Mouse (Mus musculus) forebrain, embryonic 15.5 days (tissue): ENCODE results near the gene Psmd12. TPM values are rescaled to one million over a fixed set of nuclear protein-coding genes. Genes with fewer than 3 reads are reported as not detected.

Experiments used
- ATAC-seq: fragments of 200-750 bp; cut with Nextera tagmentation; replicated peaks from 2 replicates; pipeline ENCODE4 v1.8.0; 2017; ENCODE audit warnings: mild to moderate bottlenecking, moderate TSS enrichment, moderate library complexity
- H3K27ac ChIP-seq: fragments of 300-500 bp; sonication (generic); replicated peaks from 2 replicates; pipeline ENCODE4 v1.5.1; 2015; ENCODE audit warnings: mild to moderate bottlenecking, inconsistent platforms
- H3K27me3 ChIP-seq: fragments of 300-500 bp; sonication (generic); 2 replicates; pipeline ENCODE4 v1.6.1; 2015; ENCODE audit warnings: inconsistent platforms
- H3K36me3 ChIP-seq: fragments of 300-500 bp; sonication (generic); 2 replicates; pipeline ENCODE4 v1.6.1; 2015; ENCODE audit warnings: mild to moderate bottlenecking, inconsistent platforms
- H3K4me1 ChIP-seq: fragments of 300-500 bp; sonication (generic); 2 replicates; pipeline ENCODE4 v1.6.1; 2015; ENCODE audit warnings: inconsistent platforms
- H3K4me2 ChIP-seq: fragments of 300-500 bp; sonication (generic); replicated peaks from 2 replicates; pipeline ENCODE4 v1.6.1; 2015; ENCODE audit warnings: mild to moderate bottlenecking, inconsistent platforms
- H3K4me3 ChIP-seq: fragments of 300-500 bp; sonication (generic); 2 replicates; pipeline ENCODE4 v1.5.1; 2015; ENCODE audit warnings: mild to moderate bottlenecking, inconsistent platforms
- H3K9ac ChIP-seq: fragments of 300-500 bp; sonication (generic); replicated peaks from 2 replicates; pipeline ENCODE4 v1.6.1; 2015; ENCODE audit warnings: mild to moderate bottlenecking, inconsistent platforms
- H3K9me3 ChIP-seq: fragments of 300-500 bp; sonication (generic); 2 replicates; pipeline ENCODE4 v1.6.1; 2016; ENCODE audit warnings: inconsistent platforms
- WGBS: fragments of 180-500 bp; shearing (Covaris S2); methylation state at CpG from one replicate; pipeline ENCODE4 v1.1.7; 2015; ENCODE audit warnings: mixed read lengths; 5-methylcytosine and 5-hydroxymethylcytosine counted together
- polyA plus RNA-seq: library from polyadenylated mRNA; unstranded; fragments of >200 nt; fragmentation: Nextera tagmentation; extraction: Ambion mirVana; gene quantifications from 2 replicates; pipeline ENCODE4 v1.2.1, GENCODE M21; 2015

Psmd12 gene
- polyA plus RNA-seq, 1 experiment from 2014 or later = 149 TPM

DNA sequence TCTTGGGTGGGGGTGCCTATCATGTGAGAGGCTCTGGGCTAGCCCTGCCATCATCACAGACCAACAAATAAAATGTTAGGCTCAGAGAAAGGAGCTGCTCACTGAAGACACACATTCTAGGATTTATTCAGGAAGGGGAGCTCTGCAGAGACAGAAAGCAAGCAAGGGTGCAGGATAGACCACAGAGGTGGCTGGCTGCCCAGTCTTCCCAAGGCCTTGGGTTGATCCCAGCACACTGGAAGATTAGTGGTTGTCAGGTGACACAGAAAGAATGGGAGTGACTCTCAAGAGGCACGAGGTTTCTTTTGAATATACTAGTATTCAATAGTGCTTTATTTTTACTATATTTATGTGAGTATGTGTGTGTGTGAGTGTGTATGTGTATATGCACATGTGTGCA, 41.9 kb downstream of the Psmd12 start:
- no peaks in the 10 kb centered on the region for H3K36me3 ChIP-seq
- WGBS = 50% methylated on average over 1 of the region's 1 CpGs
- no peaks in the 10 kb centered on the region for H3K9me3 ChIP-seq
- H3K4me3 ChIP-seq = no peak overlapping the region
- no peaks in the 10 kb centered on the region for H3K4me1 ChIP-seq
- no peak overlapping the region for H3K4me2 ChIP-seq
- H3K27me3 ChIP-seq = no peaks in the 10 kb centered on the region
- no peak for ATAC-seq
- no peak overlapping the region for H3K27ac ChIP-seq
- H3K9ac ChIP-seq = no peak overlapping the region

DNA sequence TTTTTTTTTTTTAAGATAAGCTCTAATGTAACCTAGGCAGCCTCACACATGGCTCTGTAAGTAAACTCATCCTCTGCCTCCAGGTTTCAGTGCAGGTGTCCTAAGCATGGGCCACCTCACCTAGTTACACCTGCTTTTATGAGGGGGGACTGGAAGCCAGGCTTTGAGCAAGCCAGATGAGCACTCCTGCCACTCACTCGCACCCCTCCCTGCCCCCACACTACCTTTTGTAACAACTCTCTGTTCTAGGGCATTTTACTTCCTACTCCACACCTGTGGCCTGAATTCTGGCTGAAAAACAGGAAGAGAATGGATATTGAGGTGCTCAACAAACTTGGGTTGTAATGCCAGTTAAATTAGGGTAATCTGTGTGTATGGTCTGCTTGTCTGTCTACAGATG, 45.7 kb downstream of the Psmd12 start:
- no peaks in the 10 kb centered on the region for H3K36me3 ChIP-seq
- H3K27ac ChIP-seq = no peak overlapping the region
- ATAC-seq = no peak
- no peak overlapping the region for H3K4me3 ChIP-seq
- 86% methylated on average over 1 of the region's 1 CpGs for WGBS
- no peaks in the 10 kb centered on the region for H3K9me3 ChIP-seq
- no peak overlapping the region for H3K9ac ChIP-seq
- H3K4me1 ChIP-seq = no peaks in the 10 kb centered on the region
- no peak overlapping the region for H3K4me2 ChIP-seq
- H3K27me3 ChIP-seq = no peaks in the 10 kb centered on the region

DNA sequence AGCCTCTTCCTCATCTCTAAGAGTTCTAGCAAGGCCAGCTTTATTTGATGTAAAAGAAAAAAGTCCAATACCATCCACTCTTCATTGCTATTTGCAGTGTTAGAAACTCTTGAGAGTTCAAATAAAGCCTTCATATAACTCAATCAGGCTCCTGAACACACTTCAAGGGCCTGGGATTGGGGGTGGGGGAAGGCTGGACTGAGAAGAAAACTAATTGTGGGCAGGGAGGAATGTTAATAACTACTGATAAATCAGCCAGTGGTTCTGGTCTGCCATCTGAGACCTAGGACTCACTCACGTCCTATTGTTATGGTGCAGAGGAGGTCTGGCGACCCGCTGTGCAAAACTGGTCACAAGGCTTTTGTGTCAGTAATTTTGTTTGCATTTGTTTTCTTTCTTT, 48.3 kb downstream of the Psmd12 start:
- Histone ChIP-seq H3K27me3 (no peaks in the 10 kb centered on the region), H3K4me2 (no peak overlapping the region), H3K9me3 (no peaks in the 10 kb centered on the region), H3K4me1 (no peaks in the 10 kb centered on the region), H3K36me3 (no peaks in the 10 kb centered on the region), H3K9ac (no peak overlapping the region), H3K27ac (no peak overlapping the region), H3K4me3 (no peak overlapping the region)
- WGBS = 35% methylated on average over 3 of the region's 3 CpGs
- no peak for ATAC-seq

DNA sequence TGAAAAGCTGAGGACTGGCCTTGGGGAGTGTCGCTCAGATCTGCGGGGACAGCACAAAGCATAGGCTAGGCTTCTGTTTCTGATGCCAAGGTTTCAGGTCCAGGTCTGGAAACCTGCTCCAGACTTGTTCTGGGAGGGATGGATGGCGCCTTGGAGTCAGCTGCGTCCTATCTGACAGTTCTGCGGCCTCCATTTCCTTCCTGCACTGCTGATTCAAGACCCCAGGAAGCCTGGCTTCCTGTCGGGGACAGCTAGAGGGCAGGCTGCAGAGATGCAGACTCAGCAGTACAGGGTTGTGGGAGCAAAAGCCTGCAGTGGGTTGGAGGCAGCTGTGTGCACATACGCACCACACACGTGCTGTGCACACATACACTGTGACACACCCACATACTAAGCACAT, 50.0 kb downstream of the Psmd12 start:
- Histone ChIP-seq H3K9ac (no peak overlapping the region), H3K36me3 (no peaks in the 10 kb centered on the region), H3K27ac (no peak overlapping the region), H3K9me3 (no peaks in the 10 kb centered on the region), H3K27me3 (no peaks in the 10 kb centered on the region), H3K4me1 (no peaks in the 10 kb centered on the region), H3K4me3 (no peak overlapping the region), H3K4me2 (no peak overlapping the region)
- ATAC-seq = no peak
- WGBS = 62% methylated on average over 8 of the region's 8 CpGs

DNA sequence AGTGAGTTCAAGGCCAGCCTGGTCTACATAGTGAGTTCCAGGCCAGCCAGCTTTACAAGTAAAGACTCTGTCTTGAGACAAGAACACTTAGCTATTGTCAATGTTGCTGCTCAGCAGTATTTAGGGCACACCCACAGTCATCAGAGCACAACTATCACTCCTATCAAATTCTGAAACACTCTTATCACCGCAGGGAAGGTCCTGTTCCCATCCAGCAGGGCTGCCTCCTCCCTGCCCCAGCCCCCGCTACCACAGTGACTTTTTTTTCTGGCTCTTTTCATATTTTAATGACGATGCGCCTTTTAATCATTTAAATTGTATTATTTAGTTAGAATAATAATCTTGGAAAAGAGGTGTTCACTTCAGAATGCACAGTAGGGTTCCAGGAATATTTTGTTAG, 52.2 kb downstream of the Psmd12 start:
- H3K9me3 ChIP-seq = no peaks in the 10 kb centered on the region
- no peaks in the 10 kb centered on the region for H3K27me3 ChIP-seq
- H3K9ac ChIP-seq = no peak overlapping the region
- H3K4me2 ChIP-seq = no peak overlapping the region
- H3K36me3 ChIP-seq = no peaks in the 10 kb centered on the region
- H3K4me1 ChIP-seq = no peaks in the 10 kb centered on the region
- H3K4me3 ChIP-seq = no peak overlapping the region
- ATAC-seq = no peak
- H3K27ac ChIP-seq = no peak overlapping the region
- WGBS = 69% methylated on average over 4 of the region's 4 CpGs

DNA sequence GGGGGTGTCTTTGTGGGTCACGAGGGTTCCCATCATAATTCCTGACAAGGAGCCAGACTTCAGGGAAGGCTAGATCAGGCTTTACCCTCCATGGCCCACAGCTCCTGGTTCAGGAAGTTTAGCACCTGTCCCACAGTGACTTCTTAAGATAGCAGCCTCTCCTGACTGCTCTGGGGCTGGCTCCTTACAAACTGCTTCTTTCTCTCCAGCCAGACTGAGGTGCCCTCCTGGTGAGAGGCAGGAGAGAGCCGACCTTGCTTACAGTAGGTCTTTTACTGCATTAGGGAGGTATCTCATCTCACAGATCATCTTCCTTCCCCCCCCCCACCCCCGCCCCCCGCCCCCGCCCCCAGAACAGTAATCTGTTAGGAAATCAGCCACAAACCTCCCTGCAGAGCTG, 53.0 kb downstream of the Psmd12 start:
- Histone ChIP-seq H3K4me2 (no peak overlapping the region), H3K36me3 (no peaks in the 10 kb centered on the region), H3K4me3 (no peak overlapping the region), H3K27ac (no peak overlapping the region), H3K9me3 (no peaks in the 10 kb centered on the region), H3K9ac (no peak overlapping the region), H3K27me3 (no peaks in the 10 kb centered on the region), H3K4me1 (no peaks in the 10 kb centered on the region)
- ATAC-seq = no peak
- WGBS = 33% methylated on average over 5 of the region's 5 CpGs

DNA sequence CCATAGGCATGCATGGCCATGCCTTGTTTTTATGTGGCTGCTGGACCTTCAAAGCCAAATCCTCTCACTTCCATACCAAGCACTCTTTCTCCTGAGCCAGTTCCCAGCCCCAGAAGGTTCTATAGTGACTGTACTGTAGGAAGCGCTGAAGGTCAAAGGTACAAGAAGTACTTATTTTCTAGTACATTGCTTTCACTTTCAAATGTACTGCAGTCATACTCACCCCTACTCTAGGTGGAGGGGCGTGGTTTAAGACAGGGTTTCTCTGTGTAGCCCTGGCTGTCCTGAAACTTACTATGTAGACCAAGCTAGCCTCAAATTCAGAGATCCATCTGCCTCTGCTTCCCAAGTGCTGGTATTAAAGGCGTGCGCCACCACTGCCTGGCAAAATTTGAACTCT, 59.7 kb downstream of the Psmd12 start:
- Histone ChIP-seq H3K4me3 (no peak overlapping the region), H3K4me1 (no peaks in the 10 kb centered on the region), H3K27me3 (no peaks in the 10 kb centered on the region), H3K27ac (no peak overlapping the region), H3K9me3 (no peaks in the 10 kb centered on the region), H3K4me2 (no peak overlapping the region), H3K36me3 (no peaks in the 10 kb centered on the region), H3K9ac (no peak overlapping the region)
- no peak for ATAC-seq
- 91% methylated on average over 4 of the region's 4 CpGs for WGBS

DNA sequence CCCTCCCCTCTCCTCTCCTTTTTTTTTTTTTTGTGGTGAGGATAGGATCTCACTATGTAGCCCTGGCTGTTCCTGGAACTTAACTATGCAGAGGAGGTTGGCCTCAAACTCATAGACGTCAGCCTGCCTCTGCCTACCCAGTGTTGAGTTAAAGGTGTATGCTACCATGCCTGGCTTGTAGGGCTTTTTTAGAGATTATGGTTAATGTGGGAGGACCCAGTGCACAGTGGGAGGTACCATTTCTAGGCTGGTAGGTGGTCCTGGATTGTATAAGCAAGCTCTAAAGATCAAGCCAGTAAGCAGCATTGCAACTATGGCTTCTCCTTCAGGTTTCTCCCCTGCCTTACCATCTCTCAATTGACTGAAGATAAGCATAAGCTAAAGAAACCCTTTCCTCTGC, 61.1 kb downstream of the Psmd12 start:
- no peak overlapping the region for H3K4me2 ChIP-seq
- H3K4me3 ChIP-seq = no peak overlapping the region
- H3K27ac ChIP-seq = no peak overlapping the region
- no peaks in the 10 kb centered on the region for H3K9me3 ChIP-seq
- H3K36me3 ChIP-seq = no peaks in the 10 kb centered on the region
- no peaks in the 10 kb centered on the region for H3K4me1 ChIP-seq
- 54% methylated on average over 1 of the region's 1 CpGs for WGBS
- no peak overlapping the region for H3K9ac ChIP-seq
- no peak for ATAC-seq
- no peaks in the 10 kb centered on the region for H3K27me3 ChIP-seq

DNA sequence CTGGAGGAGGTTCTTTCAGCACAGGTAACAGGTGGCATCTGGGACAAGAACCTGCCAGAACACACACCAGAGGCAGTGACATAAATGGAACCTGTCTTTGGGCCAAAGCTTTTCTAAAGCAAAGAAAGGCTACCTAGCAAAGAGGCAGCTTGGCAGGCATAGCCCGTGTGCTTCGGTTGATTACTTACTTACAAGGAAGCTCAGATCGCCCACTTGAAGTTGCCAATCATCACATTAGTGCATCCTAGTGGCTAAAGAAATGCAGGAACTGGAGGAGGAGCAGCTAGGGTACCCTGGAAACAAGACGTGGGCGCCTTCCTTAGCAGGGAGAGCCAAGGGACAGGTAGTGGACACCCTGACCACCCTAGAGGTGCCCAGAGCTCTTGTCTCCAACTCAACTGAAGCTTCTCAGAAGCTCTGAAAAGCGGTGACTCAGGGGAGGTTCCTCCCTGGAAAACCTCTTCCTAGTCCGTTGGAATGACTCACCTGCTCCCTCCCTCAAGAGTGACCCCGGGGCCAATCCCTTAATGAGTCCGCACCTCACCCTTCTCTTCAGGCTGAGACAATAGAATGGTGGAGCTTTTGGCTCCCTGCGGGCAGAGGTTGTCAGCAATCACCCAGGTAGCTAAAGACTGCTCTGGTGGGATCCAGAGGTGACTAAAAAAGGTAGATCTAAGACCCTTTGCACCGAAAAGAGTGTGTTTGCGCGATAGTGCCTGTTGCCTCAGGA, 66.6 kb downstream of the Psmd12 start:
- Histone ChIP-seq H3K36me3 (peaks cover 13% of the 10 kb centered on the region), H3K4me2 (peak overlapping the region; percentile 100), H3K4me1 (peaks cover 21% of the 10 kb centered on the region), H3K9me3 (no peaks in the 10 kb centered on the region), H3K9ac (no peak overlapping the region), H3K27me3 (no peaks in the 10 kb centered on the region), H3K27ac (no peak overlapping the region), H3K4me3 (peak overlapping the region; percentile 63; the same call in 1 of the 2 replicates)
- ATAC-seq = no peak
- 11% methylated on average over 13 of the region's 13 CpGs for WGBS

DNA sequence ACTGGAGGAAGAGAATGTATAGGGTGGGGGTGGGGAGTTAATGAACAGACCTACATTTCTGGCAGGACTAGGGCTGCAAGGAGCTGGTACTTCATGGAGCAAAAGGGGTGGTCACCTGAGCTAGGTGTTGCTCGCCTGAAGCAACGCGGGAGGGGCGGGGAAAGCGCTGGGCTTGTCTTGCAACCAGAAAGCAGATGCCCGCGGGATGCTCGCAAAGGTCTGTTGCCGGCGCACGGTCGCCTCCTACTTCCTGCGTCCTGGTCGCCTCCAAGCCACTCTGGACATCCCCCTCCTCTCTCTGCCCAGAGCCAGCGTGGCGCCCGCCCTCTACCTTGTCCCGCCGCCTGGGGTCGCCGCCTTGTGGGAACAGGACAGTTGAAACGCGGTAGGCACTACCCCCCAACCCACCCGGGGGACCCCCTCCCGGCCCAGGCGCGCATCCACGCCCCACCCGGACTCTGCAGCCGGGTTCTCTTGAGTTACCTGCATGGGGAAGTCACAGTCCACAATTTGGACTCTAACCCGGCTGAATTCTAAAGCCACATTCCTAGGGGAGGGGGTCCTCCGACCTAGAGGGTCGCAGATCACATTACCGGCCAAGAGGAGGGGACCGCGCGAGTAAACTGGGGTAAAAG, 67.5 kb downstream of the Psmd12 start:
- WGBS = under 1% methylated on average over 36 of the region's 37 CpGs
- Histone ChIP-seq H3K27me3 (no peaks in the 10 kb centered on the region), H3K4me1 (peaks cover 21% of the 10 kb centered on the region), H3K4me3 (peak overlapping the region; percentile 63), H3K36me3 (peaks cover 18% of the 10 kb centered on the region), H3K9ac (peak overlapping the region; percentile 66), H3K27ac (no peak overlapping the region), H3K4me2 (peak overlapping the region; percentile 100), H3K9me3 (no peaks in the 10 kb centered on the region)
- ATAC-seq = peak; percentile 49; the same call in 1 of the 2 replicates

DNA sequence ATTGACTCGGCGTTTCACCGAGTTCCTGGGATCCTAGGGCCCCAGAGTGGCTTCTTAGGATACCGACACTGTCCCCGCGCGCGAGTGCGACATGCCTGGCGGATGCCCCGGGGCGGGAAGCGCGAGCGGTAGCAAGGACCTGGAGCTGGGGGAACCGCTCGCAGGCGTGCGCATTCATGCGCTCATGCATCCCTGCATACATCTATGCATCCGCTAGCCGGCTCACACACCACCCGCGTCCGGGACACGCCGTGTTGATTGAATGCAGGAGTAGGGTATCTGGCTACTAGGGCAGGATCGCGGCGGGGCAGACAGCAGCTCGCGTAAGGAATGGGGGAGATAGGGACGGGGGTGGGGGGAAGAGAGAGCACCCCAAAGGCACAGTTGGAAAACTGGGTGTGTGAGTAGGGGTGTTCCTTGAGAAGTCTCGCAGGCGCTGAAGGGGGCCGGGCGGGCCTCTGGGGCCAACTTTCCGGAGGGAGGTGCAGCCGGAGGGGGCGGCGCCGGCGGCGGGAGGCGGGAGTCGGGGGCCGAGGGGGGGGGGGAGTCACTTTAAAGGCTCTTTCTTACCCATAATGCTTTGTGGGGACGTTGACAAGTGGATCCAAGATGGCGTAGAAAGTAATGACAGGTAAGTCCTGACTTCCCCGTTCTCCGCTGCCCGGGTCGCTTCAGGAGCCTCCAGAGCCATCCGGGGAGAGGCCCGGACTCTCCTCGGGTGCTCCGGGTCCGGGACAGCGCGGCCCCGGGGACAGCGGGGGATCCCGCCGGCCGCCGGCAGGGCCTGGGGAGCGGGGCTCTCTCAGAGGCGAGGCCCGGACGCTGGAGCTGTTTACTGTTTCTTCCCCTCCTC, 68.3 kb downstream of the Psmd12 start, which contains the start of gene Helz:
Helz (plus strand) TSS at position 580 of the 853 bp plus-strand sequence.
- H3K4me3 ChIP-seq = peak within 1 kb of the TSS; percentile 63

More for the DNA sequence above, 68.3 kb downstream of the Psmd12 start, which contains the start of gene Helz:
- Histone ChIP-seq H3K9me3 (no peaks in the 10 kb centered on the region), H3K36me3 (peaks cover 18% of the 10 kb centered on the region), H3K27ac (peak within 1 kb of the TSS; percentile 68), H3K27me3 (no peaks in the 10 kb centered on the region), H3K4me2 (peak within 1 kb of the TSS; percentile 100), H3K9ac (peak within 1 kb of the TSS; percentile 66), H3K4me1 (peaks cover 21% of the 10 kb centered on the region)
- under 1% methylated on average over 70 of the region's 70 CpGs for WGBS
- peak; percentile 85 for ATAC-seq
